Mouse (Mus musculus) forebrain, embryonic 14.5 days (tissue): ENCODE measurements around the gene Ddah2. TPM values are rescaled to one million over a fixed set of nuclear protein-coding genes. Genes with fewer than 3 reads are reported as not detected.

Source experiments
- ATAC-seq: fragments of 200-750 bp; cut with Nextera tagmentation; 2 replicates; pipeline ENCODE4 v1.8.0; 2017; ENCODE audit warnings: mild to moderate bottlenecking, moderate library complexity
- DNase-seq: peaks from one replicate; pipeline ENCODE4 v3.0.0-alpha.2; 2015; ENCODE audit warnings: low spot score
- H3K27ac ChIP-seq: fragments of 300-500 bp; sonication (generic); 2 replicates; pipeline ENCODE4 v1.5.1; 2014; ENCODE audit warnings: low read depth, mild to moderate bottlenecking, control low read depth, low read length, moderate library complexity
- H3K27me3 ChIP-seq: fragments of 300-500 bp; sonication (generic); replicated peaks from 2 replicates; pipeline ENCODE4 v1.6.1; 2014; ENCODE audit warnings: low read length, control low read depth, mixed read lengths; ENCODE audit not compliant: control insufficient read depth, insufficient read depth
- H3K36me3 ChIP-seq: fragments of 300-500 bp; sonication (generic); 2 replicates; pipeline ENCODE4 v1.6.1; 2014; ENCODE audit warnings: low read length, control low read depth; ENCODE audit not compliant: control insufficient read depth, insufficient read depth
- H3K4me1 ChIP-seq: fragments of 300-500 bp; sonication (generic); 2 replicates; pipeline ENCODE4 v1.6.1; 2014; ENCODE audit warnings: antibody characterized with exemption, low read length, control low read depth; ENCODE audit not compliant: control insufficient read depth, insufficient read depth
- H3K4me2 ChIP-seq: fragments of 300-500 bp; sonication (generic); 2 replicates; pipeline ENCODE4 v1.6.1; 2014; ENCODE audit warnings: mild to moderate bottlenecking, control low read depth, low read length
- H3K4me3 ChIP-seq: fragments of 300-500 bp; sonication (generic); 2 replicates; pipeline ENCODE4 v1.5.1; 2014; ENCODE audit warnings: low read depth, low read length, control low read depth
- H3K9ac ChIP-seq: fragments of 300-500 bp; sonication (generic); 2 replicates; pipeline ENCODE4 v1.6.1; 2014; ENCODE audit warnings: mild to moderate bottlenecking, low read length, control low read depth, moderate library complexity
- H3K9me3 ChIP-seq: fragments of 300-500 bp; sonication (generic); replicated peaks from 2 replicates; pipeline ENCODE4 v1.6.1; 2016; ENCODE audit warnings: low read length, control low read depth, mixed read lengths; ENCODE audit not compliant: control insufficient read depth
- WGBS: fragments of 180-500 bp; shearing (Covaris S2); extraction: QIAGEN DNeasy Blood & Tissue Kit; methylation state at CpG from one replicate; pipeline ENCODE4 v1.1.7; 2014; 5-methylcytosine and 5-hydroxymethylcytosine counted together
- polyA plus RNA-seq: library from polyadenylated mRNA; unstranded; fragments of >200 nt; fragmentation: Nextera tagmentation; extraction: Ambion mirVana; gene quantifications from 2 replicates; pipeline ENCODE4 v1.2.1, GENCODE M21; 2014

The Ddah2 gene
- polyA plus RNA-seq, 1 experiment from 2014 or later = 661 TPM

- 32% methylated on average over 10 of the region's 10 CpGs for WGBS
- 0 out of 2 replicates have a peak overlapping the region, but pooled peaks have one; percentile 17 for H3K4me3 ChIP-seq
- H3K27me3 ChIP-seq = peaks cover 32% of the 10 kb centered on the region
Observed at GRCm38 (mm10) chr17:35064378-35064877, 5.6 kb downstream of the Ddah2 start.

GRCm38 (mm10) chr17:35064951-35065947, 6.4 kb downstream of the Ddah2 start, which contains the start of gene Ly6g6c:
Ly6g6c (plus strand) TSS chr17:35065388.
- H3K4me2 ChIP-seq = peak within 1 kb of the TSS; percentile 47
- DNase-seq = no peak
- WGBS = 2% methylated on average over 48 of the region's 48 CpGs
- no peak within 1 kb of the TSS for H3K27ac ChIP-seq
- peaks cover 14% of the 10 kb centered on the region for H3K4me1 ChIP-seq
- H3K9ac ChIP-seq = peak within 1 kb of the TSS; percentile 37
- no peaks in the 10 kb centered on the region for H3K9me3 ChIP-seq
- H3K27me3 ChIP-seq = peaks cover 32% of the 10 kb centered on the region
- ATAC-seq = 0 out of 2 replicates have a peak, but pooled peaks have one; percentile 45
- H3K4me3 ChIP-seq = peak within 1 kb of the TSS; percentile 17
- peaks cover 28% of the 10 kb centered on the region for H3K36me3 ChIP-seq

More at GRCm38 (mm10) chr17:35064378-35064877, 5.6 kb downstream of the Ddah2 start:
- DNase-seq (no peak), ATAC-seq (no peak)
- Histone ChIP-seq H3K4me1 (peaks cover 17% of the 10 kb centered on the region), H3K4me2 (no peak overlapping the region; the same call in 1 of the 2 replicates), H3K9me3 (no peaks in the 10 kb centered on the region), H3K9ac (no peak overlapping the region), H3K36me3 (peaks cover 28% of the 10 kb centered on the region), H3K27ac (no peak overlapping the region)

GRCm38 (mm10) chr17:35066084-35066483, 7.2 kb downstream of the Ddah2 start, which contains the start of gene Mpig6b:
Mpig6b (minus strand) TSS chr17:35066184.
- Histone ChIP-seq H3K36me3 (peaks cover 22% of the 10 kb centered on the region), H3K4me3 (peak within 1 kb of the TSS; percentile 17), H3K9ac (peak within 1 kb of the TSS; percentile 37), H3K4me2 (peak within 1 kb of the TSS; percentile 47), H3K27ac (no peak within 1 kb of the TSS), H3K9me3 (no peaks in the 10 kb centered on the region), H3K4me1 (peaks cover 7% of the 10 kb centered on the region), H3K27me3 (peaks cover 32% of the 10 kb centered on the region)
- WGBS = 45% methylated on average over 10 of the region's 10 CpGs
- DNase-seq (no peak), ATAC-seq (no peak)

GRCm38 (mm10) chr17:35068213-35068914, 9.5 kb downstream of the Ddah2 start:
- peaks cover 32% of the 10 kb centered on the region for H3K27me3 ChIP-seq
- WGBS = 87% methylated on average over 17 of the region's 17 CpGs
- ATAC-seq = no peak

GRCm38 (mm10) chr17:35070556-35071229, 11.9 kb downstream of the Ddah2 start:
- DNase-seq = no peak
- WGBS = 62% methylated on average over 6 of the region's 6 CpGs

More at GRCm38 (mm10) chr17:35068213-35068914, 9.5 kb downstream of the Ddah2 start:
- H3K36me3 ChIP-seq = 0 out of 2 replicates have a peak, but pooled peaks cover 1% of the 10 kb centered on the region
- H3K9ac ChIP-seq = no peak overlapping the region
- H3K4me1 ChIP-seq = peaks cover 7% of the 10 kb centered on the region
- H3K9me3 ChIP-seq = no peaks in the 10 kb centered on the region
- no peak overlapping the region for H3K4me2 ChIP-seq
- no peak overlapping the region for H3K27ac ChIP-seq
- no peak overlapping the region for H3K4me3 ChIP-seq
- no peak for DNase-seq

GRCm38 (mm10) chr17:35071454-35071853, 12.6 kb downstream of the Ddah2 start:
- Histone ChIP-seq H3K36me3 (no peaks in the 10 kb centered on the region), H3K9me3 (no peaks in the 10 kb centered on the region), H3K9ac (no peak overlapping the region), H3K27me3 (0 out of 2 replicates have a peak, but pooled peaks cover 7% of the 10 kb centered on the region), H3K27ac (no peak overlapping the region), H3K4me1 (no peaks in the 10 kb centered on the region), H3K4me2 (no peak overlapping the region), H3K4me3 (no peak overlapping the region)
- ATAC-seq = no peak
- DNase-seq = no peak
- WGBS = 86% methylated on average over 9 of the region's 9 CpGs

More at GRCm38 (mm10) chr17:35070556-35071229, 11.9 kb downstream of the Ddah2 start:
- no peaks in the 10 kb centered on the region for H3K36me3 ChIP-seq
- H3K4me3 ChIP-seq = no peak overlapping the region
- H3K27ac ChIP-seq = no peak overlapping the region
- no peak for ATAC-seq
- no peak overlapping the region for H3K9ac ChIP-seq
- no peak overlapping the region for H3K4me2 ChIP-seq
- H3K27me3 ChIP-seq = peaks cover 14% of the 10 kb centered on the region
- H3K9me3 ChIP-seq = no peaks in the 10 kb centered on the region
- no peaks in the 10 kb centered on the region for H3K4me1 ChIP-seq

GRCm38 (mm10) chr17:35074097-35074496, 15.3 kb downstream of the Ddah2 start:
- Histone ChIP-seq H3K4me3 (no peak overlapping the region), H3K27ac (no peak overlapping the region), H3K4me1 (peaks cover 11% of the 10 kb centered on the region; the same call in 1 of the 2 replicates), H3K27me3 (no peaks in the 10 kb centered on the region), H3K9me3 (no peaks in the 10 kb centered on the region), H3K36me3 (no peaks in the 10 kb centered on the region), H3K4me2 (no peak overlapping the region), H3K9ac (no peak overlapping the region)
- DNase-seq = no peak
- no peak for ATAC-seq
- WGBS = 60% methylated on average over 17 of the region's 17 CpGs
